Mouse (Mus musculus) CH12.LX (cell line): Measurements from ENCODE around the gene March1. TPM values are rescaled to one million over a fixed set of nuclear protein-coding genes. Genes with fewer than 3 reads are reported as not detected.

ENCODE experiments used
- DNase-seq: peaks from one replicate; pipeline ENCODE4 v3.0.0-alpha.2; 2013; ENCODE audit errors: extremely low read depth
- H3K27ac ChIP-seq: 2 replicates; pipeline ENCODE4 v1.5.1; 2012; ENCODE audit warnings: low read depth, mild to moderate bottlenecking, control low read depth, moderate library complexity; ENCODE audit not compliant: insufficient read depth
- H3K27me3 ChIP-seq: replicated peaks from 2 replicates; pipeline ENCODE3; 2012; ENCODE audit warnings: inconsistent platforms
- H3K36me3 ChIP-seq, 2 experiments: replicated peaks in 1 of 2; 2 replicates each; pipeline versions ENCODE3 to v1.6.1; 2012; ENCODE audit warnings: inconsistent platforms in 1 of 2, low read length in 1 of 2, mild to moderate bottlenecking in 1 of 2, mixed read lengths in 1 of 2, moderate library complexity in 1 of 2; ENCODE audit not compliant: control insufficient read depth in 1 of 2, insufficient read depth in 1 of 2
- H3K4me1 ChIP-seq, 2 experiments: 2 replicates each; pipeline ENCODE4 v1.6.1; 2012; ENCODE audit warnings: inconsistent platforms in 1 of 2, moderate library complexity in 1 of 2; ENCODE audit not compliant: insufficient read depth in 2 of 2, control insufficient read depth in 1 of 2
- H3K4me2 ChIP-seq: 2 replicates; pipeline ENCODE4 v1.6.1; 2012; ENCODE audit warnings: low read depth, mild to moderate bottlenecking, control low read depth; ENCODE audit not compliant: poor library complexity, insufficient read depth, severe bottlenecking
- H3K4me3 ChIP-seq, 3 experiments: fragments of 150-350 bp in 1 of 3; sonication (generic) in 1 of 3; replicated peaks in 1 of 3; 2 replicates each; pipeline versions ENCODE3 to v1.5.1; 2011 to 2012; ENCODE audit warnings: low read depth in 2 of 3, low read length in 2 of 3, mild to moderate bottlenecking in 2 of 3, moderate library complexity in 2 of 3, control low read depth in 1 of 3, improper control_type of control experiment in 1 of 3, inconsistent platforms in 1 of 3, mixed read lengths in 1 of 3; ENCODE audit not compliant: poor library complexity in 1 of 3
- H3K79me2 ChIP-seq: replicated peaks from 2 replicates; pipeline ENCODE4 v1.6.1; 2012; ENCODE audit warnings: mild to moderate bottlenecking, moderate library complexity; ENCODE audit not compliant: control insufficient read depth, poor library complexity, insufficient read depth, severe bottlenecking; ENCODE audit errors: extremely low read depth
- H3K9ac ChIP-seq: 2 replicates; pipeline ENCODE4 v1.6.1; 2012; ENCODE audit warnings: low read depth, mild to moderate bottlenecking, control low read depth, moderate library complexity; ENCODE audit not compliant: insufficient read depth
- H3K9me3 ChIP-seq: replicated peaks from 2 replicates; pipeline ENCODE3; 2012; ENCODE audit warnings: low read length, inconsistent platforms, mixed read lengths
- BHLHE40 ChIP-seq: IDR thresholded peaks from 2 replicates; pipeline ENCODE4 v1.6.1; 2011; ENCODE audit warnings: mild to moderate bottlenecking, low read depth, low read length, improper control_type of control experiment
- CHD2 ChIP-seq: IDR thresholded peaks from 2 replicates; pipeline ENCODE4 v1.6.1; 2011; ENCODE audit warnings: low read length, improper control_type of control experiment
- CTCF ChIP-seq, 2 experiments: IDR thresholded peaks in 1 of 2; conservative IDR thresholded peaks in 1 of 2; 2 replicates each; pipeline ENCODE4 v1.5.1; 2011 to 2012; ENCODE audit warnings: low read depth in 2 of 2, low read length in 2 of 2, improper control_type of control experiment in 1 of 2, inconsistent platforms in 1 of 2, mild to moderate bottlenecking in 1 of 2, moderate library complexity in 1 of 2
- E2F4 ChIP-seq: IDR thresholded peaks from 2 replicates; pipeline ENCODE4 v1.6.1; 2011; ENCODE audit warnings: low read depth, low read length, improper control_type of control experiment; ENCODE audit not compliant: insufficient replicate concordance
- ELF1 ChIP-seq: IDR thresholded peaks from 2 replicates; pipeline ENCODE4 v1.6.1; 2014; ENCODE audit warnings: low read depth, mild to moderate bottlenecking, inconsistent platforms, low read length, improper control_type of control experiment
- EP300 ChIP-seq: IDR thresholded peaks from 2 replicates; pipeline ENCODE4 v1.6.1; 2011; ENCODE audit warnings: low read length, improper control_type of control experiment
- GABPA ChIP-seq: IDR thresholded peaks from 2 replicates; pipeline ENCODE4 v1.6.1; 2012; ENCODE audit warnings: low read depth, low read length, improper control_type of control experiment, inconsistent platforms; ENCODE audit not compliant: insufficient replicate concordance
- HCFC1 ChIP-seq: IDR thresholded peaks from 2 replicates; pipeline ENCODE4 v1.6.1; 2012; ENCODE audit warnings: low read depth, mild to moderate bottlenecking, inconsistent platforms, low read length, improper control_type of control experiment
- IRF4 ChIP-seq: IDR thresholded peaks from 2 replicates; pipeline ENCODE4 v1.6.1; 2014; ENCODE audit warnings: low read depth, mild to moderate bottlenecking, inconsistent platforms, low read length, improper control_type of control experiment
- JUN ChIP-seq: IDR thresholded peaks from 2 replicates; pipeline ENCODE4 v1.6.1; 2011; ENCODE audit warnings: low read depth, mild to moderate bottlenecking, low read length, improper control_type of control experiment, moderate library complexity; ENCODE audit not compliant: insufficient read depth
- KAT2A ChIP-seq: IDR thresholded peaks from 2 replicates; pipeline ENCODE4 v1.6.1; 2012; ENCODE audit warnings: low read length, improper control_type of control experiment, inconsistent platforms; ENCODE audit not compliant: insufficient replicate concordance
- MAFK ChIP-seq: IDR thresholded peaks from 2 replicates; pipeline ENCODE4 v1.6.1; 2011; ENCODE audit warnings: low read length, improper control_type of control experiment; ENCODE audit not compliant: insufficient replicate concordance
- MAX ChIP-seq: IDR thresholded peaks from 2 replicates; pipeline ENCODE4 v1.6.1; 2011; ENCODE audit warnings: low read length, improper control_type of control experiment
- MAZ ChIP-seq: IDR thresholded peaks from 2 replicates; pipeline ENCODE4 v1.6.1; 2012; ENCODE audit warnings: low read depth, mild to moderate bottlenecking, inconsistent platforms, low read length, improper control_type of control experiment, moderate library complexity
- MEF2A ChIP-seq: IDR thresholded peaks from 2 replicates; pipeline ENCODE4 v1.6.1; 2014; ENCODE audit warnings: low read depth, mild to moderate bottlenecking, inconsistent platforms, low read length, improper control_type of control experiment, borderline replicate concordance
- MXI1 ChIP-seq: IDR thresholded peaks from 2 replicates; pipeline ENCODE4 v1.6.1; 2011; ENCODE audit warnings: mild to moderate bottlenecking, low read depth, low read length, improper control_type of control experiment
- MYC ChIP-seq: IDR thresholded peaks from 2 replicates; pipeline ENCODE4 v1.6.1; 2011; ENCODE audit warnings: low read depth, mild to moderate bottlenecking, improper control_type of control experiment, low read length
- NELFE ChIP-seq: IDR thresholded peaks from 2 replicates; pipeline ENCODE4 v1.6.1; 2011; ENCODE audit warnings: low read depth, low read length, improper control_type of control experiment
- NRF1 ChIP-seq: IDR thresholded peaks from 2 replicates; pipeline ENCODE4 v1.6.1; 2014; ENCODE audit warnings: low read depth, mild to moderate bottlenecking, inconsistent platforms, low read length, improper control_type of control experiment, moderate library complexity
- PAX5 ChIP-seq: IDR thresholded peaks from 2 replicates; pipeline ENCODE4 v1.6.1; 2012; ENCODE audit warnings: low read length, inconsistent platforms, mixed read lengths
- POLR2AphosphoS2 ChIP-seq: IDR thresholded peaks from 2 replicates; pipeline ENCODE4 v1.6.1; 2011; ENCODE audit warnings: low read depth, low read length, improper control_type of control experiment
- RAD21 ChIP-seq: IDR thresholded peaks from 2 replicates; pipeline ENCODE4 v1.6.1; 2011; ENCODE audit warnings: low read depth, mild to moderate bottlenecking, low read length, improper control_type of control experiment, moderate library complexity
- SMC3 ChIP-seq: IDR thresholded peaks from 2 replicates; pipeline ENCODE4 v1.6.1; 2011; ENCODE audit warnings: low read depth, low read length, improper control_type of control experiment
- TBP ChIP-seq: conservative IDR thresholded peaks from 2 replicates; pipeline ENCODE4 v1.6.1; 2011; ENCODE audit warnings: low read depth, low read length, improper control_type of control experiment
- UBTF ChIP-seq: IDR thresholded peaks from 2 replicates; pipeline ENCODE4 v1.6.1; 2012; ENCODE audit warnings: low read depth, mild to moderate bottlenecking, inconsistent platforms, low read length, improper control_type of control experiment, moderate library complexity
- ZC3H11A ChIP-seq: IDR thresholded peaks from 2 replicates; pipeline ENCODE4 v1.6.1; 2012; ENCODE audit warnings: low read depth, mild to moderate bottlenecking, inconsistent platforms, low read length, improper control_type of control experiment
- ZKSCAN1 ChIP-seq: IDR thresholded peaks from 2 replicates; pipeline ENCODE4 v1.6.1; 2012; ENCODE audit warnings: low read depth, inconsistent platforms, low read length, improper control_type of control experiment, borderline replicate concordance
- ZNF384 ChIP-seq: IDR thresholded peaks from 2 replicates; pipeline ENCODE4 v1.6.1; 2012; ENCODE audit warnings: low read depth, low read length, improper control_type of control experiment, inconsistent platforms
- dilution Hi-C: fragments of 300-500 bp; cut with MboI; formaldehyde crosslinking; loops from 2 replicates; pipeline ENCODE4 v1.14.3; 2020; ENCODE audit warnings: low sequenced_read_pairs; ENCODE audit not compliant: extremely low pct_unique_long_range_greater_than_20kb, extremely low pct_ligation_motif_present
- in situ Hi-C: fragments of 300-500 bp; cut with MboI; formaldehyde crosslinking; loops from 3 replicates; pipeline ENCODE4 v1.14.3; 2019; ENCODE audit warnings: low sequenced_read_pairs, low pct_ligation_motif_present, low pct_unique_long_range_greater_than_20kb, mixed read lengths
- polyA plus RNA-seq: library from polyadenylated mRNA; unstranded; fragments of >175 nt; gene quantifications from 2 replicates; pipeline ENCODE4 v1.2.1, GENCODE M21; 2012; ENCODE audit warnings: low read depth; ENCODE audit not compliant: insufficient read length
- total RNA-seq, 2 experiments: library from RNA; depleted of rRNA; stranded (reverse); fragments of 300-350 nt in 1 of 2; fragments of >200 nt in 1 of 2; gene quantifications; 2 replicates each; pipeline ENCODE4 v1.2.3; 2012 to 2014

March1 gene
- total and polyA plus RNA-seq, 3 experiments: 0.16 to 0.21 TPM; not detected in 1

DNA sequence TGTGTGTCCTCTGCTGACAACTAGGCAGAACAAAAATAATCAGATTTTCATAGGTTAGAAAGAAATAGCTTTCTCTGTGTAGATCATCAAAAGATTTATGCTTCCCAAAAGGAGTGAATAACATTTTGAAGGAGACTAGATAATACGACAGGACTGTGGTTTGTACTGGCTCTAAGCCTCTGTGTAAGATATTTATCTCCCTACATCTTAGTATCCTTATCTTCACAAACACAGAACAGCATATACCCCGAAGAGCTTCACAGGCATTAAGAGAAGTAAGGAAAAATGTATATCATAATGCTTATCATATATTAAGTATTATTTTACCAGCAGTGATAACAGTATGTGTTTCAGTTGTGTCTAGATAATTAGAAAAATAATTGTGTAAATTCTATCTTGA is 592.6 kb downstream of the March1 start:
- H3K27ac ChIP-seq: no peak overlapping the region
- H3K4me1 ChIP-seq: no peaks in the 10 kb centered on the region
- TF ChIP-seq PAX5 (no peak), SMC3 (no peak), EP300 (no peak), ZC3H11A (no peak), ZNF384 (no peak), IRF4 (no peak), HCFC1 (no peak), MAZ (no peak), CTCF (conservative IDR thresholded peaks at IDR 0.05 in 1 of 2, IDR thresholded peaks at IDR 0.05 in 1 of 2; ENCODE audit: low read depth in 2 of 2, low read length in 2 of 2) (no peak), JUN (no peak), TBP (no peak), MYC (no peak), POLR2AphosphoS2 (no peak), KAT2A (no peak), RAD21 (no peak), ZKSCAN1 (no peak), MAX (no peak), MAFK (no peak), E2F4 (no peak)
- H3K9ac ChIP-seq: no peak overlapping the region
- no peak for DNase-seq
- no peak overlapping the region for H3K4me3 ChIP-seq
- H3K36me3 ChIP-seq: no peaks in the 10 kb centered on the region
- dilution Hi-C loops (no loop called here), in situ Hi-C loops (no loop called here)
- H3K27me3 ChIP-seq: no peaks in the 10 kb centered on the region
- no peaks in the 10 kb centered on the region for H3K9me3 ChIP-seq
- no peak overlapping the region for H3K4me2 ChIP-seq
- H3K79me2 ChIP-seq: no peaks in the 10 kb centered on the region

DNA sequence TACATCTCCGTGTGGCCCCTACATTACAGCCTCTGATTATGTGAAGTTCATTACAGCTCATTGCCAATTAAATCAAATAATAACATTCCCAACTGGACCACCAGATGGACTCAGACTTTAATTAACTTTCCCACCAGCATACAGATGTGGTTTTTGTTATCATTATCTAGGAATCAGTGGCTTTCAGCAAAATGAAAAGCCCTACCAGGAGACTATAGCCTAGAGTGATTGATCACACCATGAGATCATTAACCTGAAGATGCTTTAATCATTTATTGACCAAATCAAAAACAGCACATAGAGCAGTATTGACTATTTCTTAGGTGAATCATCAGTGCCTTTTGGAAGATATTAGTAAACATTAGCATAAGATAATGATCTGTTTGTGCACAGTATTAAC is 602.3 kb downstream of the March1 start:
- H3K9me3 ChIP-seq: no peaks in the 10 kb centered on the region
- in situ Hi-C loops: no loop called here
- H3K27me3 ChIP-seq: no peaks in the 10 kb centered on the region
- H3K36me3 ChIP-seq: no peaks in the 10 kb centered on the region
- H3K4me2 ChIP-seq: no peak overlapping the region
- no peak for TF ChIP-seq NRF1
- TF ChIP-seq MXI1: no peak
- no peak for TF ChIP-seq CTCF (conservative IDR thresholded peaks at IDR 0.05 in 1 of 2, IDR thresholded peaks at IDR 0.05 in 1 of 2; ENCODE audit: low read depth in 2 of 2, low read length in 2 of 2)
- no peak for TF ChIP-seq ZC3H11A
- no peak for TF ChIP-seq ELF1
- no peak for TF ChIP-seq TBP
- no peak for TF ChIP-seq NELFE
- no peak for TF ChIP-seq PAX5
- no peak for TF ChIP-seq CHD2
- TF ChIP-seq UBTF: no peak
- TF ChIP-seq MAZ: no peak
- TF ChIP-seq BHLHE40: no peak
- no peak for TF ChIP-seq RAD21
- TF ChIP-seq EP300: no peak
- no peak for TF ChIP-seq ZNF384
- no peak for TF ChIP-seq GABPA
- TF ChIP-seq POLR2AphosphoS2: no peak
- TF ChIP-seq MEF2A: no peak
- no peak for TF ChIP-seq MAX
- H3K27ac ChIP-seq: no peak overlapping the region
- no peaks in the 10 kb centered on the region for H3K79me2 ChIP-seq
- dilution Hi-C loops: no loop called here
- H3K9ac ChIP-seq: no peak overlapping the region
- H3K4me1 ChIP-seq: no peaks in the 10 kb centered on the region
- no peak for DNase-seq
- no peak overlapping the region for H3K4me3 ChIP-seq
